Mouse (Mus musculus): Measurements from ENCODE around the gene Galntl5.
"Not testable (repeated sequence)": the region's sequence is repeated elsewhere in the genome, so short reads cannot be mapped to it uniquely, and the experiment has no call there.

Galntl5 gene

DNA sequence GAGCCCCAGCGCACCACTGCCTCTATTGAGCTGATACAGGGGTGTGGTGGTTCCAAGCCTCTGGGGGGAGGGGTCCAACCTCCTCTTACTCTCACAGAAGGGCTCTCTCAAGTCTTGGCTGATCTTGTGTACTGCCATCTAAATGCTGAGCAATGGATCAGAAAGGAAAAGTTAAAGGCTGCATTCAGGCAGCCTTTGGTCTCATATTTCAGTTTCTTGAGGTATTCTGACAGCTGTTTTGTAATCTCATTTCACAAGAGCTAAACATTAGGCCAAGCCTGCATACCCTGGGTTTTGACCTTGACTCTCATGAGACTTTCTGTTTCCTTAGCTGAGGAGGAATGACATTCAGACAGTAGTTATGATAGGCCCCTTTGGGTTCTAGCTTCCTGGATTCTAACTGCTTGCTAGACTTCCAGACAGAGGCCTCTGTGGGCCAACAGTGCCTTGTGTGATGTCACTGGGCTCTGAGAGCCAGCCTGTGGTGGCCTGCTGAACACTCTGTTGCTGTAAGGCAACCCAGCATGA is at the start of gene Galntl5:
Galntl5 (plus strand) TSS at position 457 of the 528 bp plus-strand sequence.
- DNase-seq = no peak

DNA sequence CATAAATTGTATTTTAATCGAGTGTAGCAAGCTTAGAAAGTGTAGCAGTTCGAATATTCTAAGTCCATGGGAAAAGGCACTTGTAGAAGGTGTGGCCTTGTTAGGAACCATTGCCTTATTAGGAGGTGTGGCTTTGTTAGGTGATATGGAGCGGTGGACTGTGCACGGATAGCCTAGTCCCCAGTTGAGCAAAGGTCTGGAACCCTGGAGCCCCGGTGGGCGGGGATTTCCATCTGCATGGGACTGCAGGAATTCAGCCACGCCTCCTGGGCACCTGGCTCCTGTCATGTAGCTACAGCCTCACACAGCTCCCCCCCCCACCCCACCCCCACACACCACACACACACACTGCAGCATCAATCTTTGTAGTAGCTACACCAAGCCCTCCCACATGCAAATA is 34.6 kb upstream of the Galntl5 start:
- no peak for DNase-seq

DNA sequence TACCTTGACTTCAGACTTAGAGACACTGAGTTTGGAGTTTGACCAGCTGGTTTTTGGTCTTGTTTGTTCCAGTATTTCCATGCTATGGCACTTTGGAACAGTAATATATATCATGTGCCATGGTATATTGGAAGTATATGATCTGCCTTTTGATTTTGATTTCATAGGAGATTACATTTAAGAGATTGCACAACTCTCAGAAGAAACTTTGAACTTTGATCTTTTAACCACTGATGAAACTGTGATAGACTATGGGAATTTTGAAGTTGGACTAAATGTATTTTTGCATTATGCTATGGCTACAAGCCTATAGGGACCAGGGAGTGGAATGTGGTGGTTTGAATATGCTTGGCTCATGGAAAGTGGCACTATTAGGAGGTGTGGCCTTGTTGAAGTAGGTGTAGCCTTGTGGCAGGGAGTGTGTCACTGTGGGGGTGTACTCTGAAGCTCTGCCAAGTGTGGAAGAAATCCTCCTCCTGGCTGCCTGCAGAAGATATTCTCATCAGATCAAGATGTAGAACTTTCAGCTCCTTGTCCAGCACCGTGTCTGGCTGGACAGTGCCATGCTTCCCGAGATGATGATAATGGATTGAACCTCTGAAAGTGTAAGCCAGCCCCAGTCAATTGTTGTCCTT is 31.8 kb upstream of the Galntl5 start:
- no peak for DNase-seq

DNA sequence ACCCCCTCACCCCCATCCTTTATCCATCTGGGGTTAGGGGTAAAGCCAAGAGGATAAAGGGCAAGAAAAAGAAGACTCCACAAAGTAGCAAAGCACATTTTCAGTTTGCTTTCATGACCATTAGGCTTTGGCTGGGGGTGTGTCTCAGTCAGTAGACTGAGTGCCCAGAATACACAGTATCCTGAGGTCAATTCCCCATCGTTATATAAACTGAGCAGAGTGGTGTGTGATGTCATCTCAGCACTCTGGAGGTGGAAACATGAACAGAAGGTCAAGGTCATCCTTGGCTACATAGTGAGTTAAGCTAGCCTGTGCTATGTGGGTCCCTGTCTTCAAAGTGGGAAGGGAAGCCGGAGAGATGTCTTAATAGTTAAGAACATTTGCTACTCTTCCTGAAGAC is 27.8 kb upstream of the Galntl5 start:
- no peak for DNase-seq

DNA sequence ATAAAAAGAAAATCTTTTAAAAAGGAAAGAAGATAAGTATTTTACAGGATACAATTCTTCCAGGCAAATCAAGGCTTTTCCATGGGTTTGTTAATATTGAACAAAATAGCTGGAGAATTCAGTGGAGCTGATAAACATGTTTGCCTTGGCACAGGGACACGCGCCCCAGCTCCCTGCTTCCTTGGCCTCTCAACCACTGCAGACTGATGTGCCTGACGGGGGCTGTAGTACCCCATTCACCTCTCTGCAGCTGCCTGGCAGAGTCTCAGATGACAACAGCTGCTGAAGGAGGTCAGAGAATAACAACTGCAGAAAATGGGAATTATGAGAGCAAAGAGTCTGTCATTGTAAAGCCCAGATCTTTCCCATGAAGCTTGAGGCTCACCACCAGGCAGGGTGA is 27.3 kb upstream of the Galntl5 start:
- no peak for DNase-seq

DNA sequence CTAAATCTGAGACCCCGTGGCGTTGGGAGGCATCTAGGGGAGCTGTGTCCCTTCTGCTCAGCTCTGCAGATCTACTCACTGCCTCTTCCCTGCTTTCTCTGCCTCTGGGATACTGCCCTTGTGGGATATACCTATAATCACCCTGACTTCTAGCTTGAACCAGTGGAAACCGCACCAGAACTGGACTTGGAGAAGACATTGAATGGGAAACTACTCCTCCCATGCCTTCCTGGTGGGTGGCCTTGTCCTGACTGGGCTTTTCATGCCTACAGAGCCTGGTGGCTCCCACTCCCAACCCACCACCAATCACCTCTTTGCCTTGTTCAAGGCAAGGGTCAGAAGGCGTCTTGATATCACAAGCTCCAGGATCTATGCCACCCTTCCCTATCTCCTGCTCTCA is 26.4 kb upstream of the Galntl5 start:
- DNase-seq = no peak

DNA sequence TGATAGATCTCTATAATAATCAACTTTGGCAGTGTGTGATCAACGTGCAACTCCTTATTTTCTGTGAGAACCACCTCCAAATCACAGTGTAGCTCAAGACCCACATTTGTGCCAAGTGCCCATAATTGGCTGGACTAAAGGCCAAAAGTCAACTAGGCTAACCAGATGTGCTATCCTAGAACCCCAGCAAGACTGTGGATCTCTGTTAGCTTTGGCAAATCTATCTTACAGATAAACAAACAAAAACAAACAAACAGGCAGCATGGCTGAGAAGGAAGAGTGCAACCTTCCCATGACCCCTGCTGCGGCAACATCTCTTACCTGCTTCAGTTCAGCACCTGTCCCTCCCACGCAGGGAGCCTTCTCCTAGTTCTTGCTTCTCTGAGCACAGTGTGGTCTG is 25.9 kb upstream of the Galntl5 start:
- DNase-seq = no peak

DNA sequence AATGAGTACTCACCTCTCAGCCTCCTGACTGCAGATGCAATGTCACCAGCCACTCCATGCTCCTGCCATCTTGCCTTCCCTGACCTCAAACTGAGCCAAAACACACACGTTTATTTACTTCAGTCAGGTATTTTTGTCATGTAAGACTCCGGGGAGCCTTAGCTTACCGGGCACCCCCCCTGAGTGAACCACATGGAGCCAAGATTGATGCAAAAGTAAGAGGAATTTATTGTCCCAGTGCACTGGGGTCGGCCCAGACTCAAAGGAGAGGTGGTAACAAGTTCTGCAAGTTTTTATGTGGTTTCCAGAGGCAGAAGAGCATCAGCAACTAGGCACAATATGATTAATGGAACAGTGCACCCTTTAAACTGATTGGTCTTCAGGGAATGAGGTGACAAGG is 24.1 kb upstream of the Galntl5 start:
- DNase-seq = no peak

DNA sequence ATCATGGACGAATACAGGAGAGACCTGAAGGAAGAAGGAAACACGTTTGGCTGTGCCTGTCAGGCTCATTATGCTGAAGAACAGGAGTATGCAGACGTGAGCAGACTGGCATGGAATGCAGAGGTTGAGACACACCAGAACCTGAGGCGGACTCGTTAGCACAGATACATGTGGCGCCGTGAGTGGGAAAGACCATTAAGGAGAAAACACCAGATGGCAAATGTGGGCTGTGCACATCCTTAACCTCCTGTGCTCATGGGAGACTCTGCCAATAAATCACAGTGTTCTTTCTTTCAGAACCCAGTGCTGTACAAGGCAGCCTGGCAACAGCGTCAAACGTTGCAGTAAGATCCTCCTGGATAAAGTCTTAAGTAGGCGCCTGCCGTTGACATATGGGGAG is 20.7 kb upstream of the Galntl5 start:
- DNase-seq = no peak

DNA sequence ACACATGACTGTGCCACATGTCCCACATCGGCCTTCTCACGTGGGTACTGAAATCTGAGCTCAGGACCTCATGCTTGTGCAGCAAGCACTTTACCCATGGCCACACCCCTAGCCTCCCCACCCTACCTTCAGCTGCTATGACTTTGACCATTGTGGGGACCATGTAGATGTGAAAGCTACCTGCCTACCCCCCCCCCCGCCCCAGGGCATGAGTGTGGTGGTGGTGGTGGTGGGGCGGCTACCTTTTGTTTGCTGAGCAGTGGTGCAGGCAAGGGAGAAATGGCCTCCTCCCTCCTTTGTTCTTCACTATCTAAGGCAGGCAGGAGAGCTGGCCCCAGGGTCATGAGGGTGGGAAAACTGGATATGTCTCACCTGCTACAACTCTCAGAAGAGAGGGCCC is 18.3 kb upstream of the Galntl5 start:
- DNase-seq = no peak

DNA sequence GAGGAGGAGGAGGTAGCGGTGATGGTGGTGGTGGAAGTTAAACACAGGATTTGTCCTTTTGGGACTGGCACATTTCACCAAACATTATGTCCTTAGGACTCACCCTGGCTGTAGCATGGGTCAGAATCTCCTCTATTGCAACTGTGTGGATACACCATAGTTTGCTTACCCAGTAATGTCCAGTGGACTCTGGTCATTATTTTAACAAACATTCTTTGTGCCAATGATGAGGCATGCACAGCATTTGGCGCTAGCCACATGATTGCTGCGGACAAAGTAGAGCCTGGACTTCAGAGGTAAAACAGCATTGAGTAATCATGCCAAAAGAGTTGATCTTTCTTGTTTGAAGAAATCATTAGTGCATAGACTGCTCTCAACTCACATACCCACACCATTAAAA is 17.3 kb upstream of the Galntl5 start:
- DNase-seq = no peak

DNA sequence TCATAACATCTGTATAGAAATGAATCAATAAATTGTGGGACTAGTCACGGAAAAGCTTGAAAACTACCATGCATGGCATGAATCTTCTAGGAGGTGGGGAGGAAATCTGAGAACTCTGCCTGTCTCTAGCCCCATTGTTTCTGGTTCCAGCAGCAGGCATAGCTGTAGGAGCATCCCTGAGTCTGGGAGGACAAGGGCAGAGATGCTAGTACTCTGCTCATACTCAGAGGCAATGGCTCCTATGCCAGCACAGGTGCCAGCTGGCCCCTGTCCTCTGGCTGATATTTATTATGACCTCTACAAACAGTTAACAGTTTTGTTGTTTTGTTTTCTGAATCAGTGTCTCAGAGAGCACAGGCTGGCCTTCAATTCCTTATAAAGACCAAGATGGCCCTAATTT is 16.9 kb upstream of the Galntl5 start:
- no peak for DNase-seq

DNA sequence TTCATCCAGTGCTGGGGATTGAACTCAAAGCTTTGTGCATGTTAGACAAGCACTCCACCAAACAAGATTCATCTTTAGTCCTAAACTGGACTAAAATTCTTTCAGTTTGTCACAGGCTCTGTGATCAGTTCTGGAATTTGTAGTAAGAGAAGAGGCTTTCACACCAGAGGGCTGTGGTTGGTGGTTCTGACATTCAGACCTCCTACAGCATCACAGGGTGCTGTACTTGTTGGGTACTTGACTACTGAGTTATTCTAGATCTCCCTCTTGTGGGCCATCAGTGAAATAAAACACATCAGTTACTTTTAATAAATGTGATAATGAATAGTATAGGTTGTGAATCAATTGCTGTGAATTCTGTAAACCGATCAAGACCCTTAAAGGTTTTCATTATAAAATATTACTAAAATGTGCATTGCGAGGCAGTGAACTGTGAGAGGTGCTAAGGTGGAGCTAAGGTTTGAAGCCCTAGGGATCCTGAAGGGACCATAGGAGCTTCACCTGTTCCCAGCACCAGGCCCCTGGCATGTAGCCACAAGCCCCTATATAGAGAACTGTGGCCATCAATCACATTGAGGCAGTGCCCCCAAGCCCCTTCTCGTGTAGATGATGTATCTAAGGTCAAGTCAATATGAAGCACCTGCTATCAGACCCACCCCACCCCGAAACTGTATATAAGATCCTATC is 16.0 kb upstream of the Galntl5 start:
- no peak for DNase-seq

DNA sequence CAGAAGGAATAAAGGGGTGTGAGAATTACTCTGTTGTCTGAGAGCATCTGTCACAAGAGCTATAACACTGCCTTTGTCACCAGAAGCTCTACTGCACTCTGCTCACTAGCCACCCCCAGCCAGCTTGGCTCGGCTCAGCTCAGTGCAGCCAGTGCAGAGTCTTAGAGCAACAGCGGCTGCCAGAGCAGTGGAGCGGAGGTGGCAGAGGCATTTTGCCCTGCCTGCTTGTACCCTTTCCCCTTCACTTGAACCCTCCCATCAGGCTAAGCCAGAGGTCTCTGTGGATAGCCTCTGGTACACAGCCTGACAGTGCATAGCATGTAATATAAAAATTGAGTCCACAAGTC is 15.5 kb upstream of the Galntl5 start:
- no peak for DNase-seq

DNA sequence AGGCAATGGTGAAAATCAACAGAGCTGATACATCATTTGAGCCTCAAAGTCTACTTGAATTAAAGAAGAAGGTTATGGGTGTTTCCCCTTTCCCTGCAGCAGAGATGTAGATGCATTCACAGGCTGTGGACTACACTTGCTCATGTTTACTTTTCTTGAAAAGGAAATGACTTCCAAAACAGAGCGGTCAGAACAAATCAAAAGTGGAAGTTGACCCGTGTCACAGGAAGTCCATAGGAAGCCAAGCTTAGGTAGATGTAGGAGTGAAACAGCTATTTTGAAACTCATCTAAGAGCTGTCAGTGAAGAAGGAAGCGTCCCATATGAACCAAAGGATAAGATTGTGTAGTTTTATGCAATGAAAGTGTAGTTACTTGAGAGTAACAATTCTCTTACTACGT is 14.6 kb upstream of the Galntl5 start:
- no peak for DNase-seq

DNA sequence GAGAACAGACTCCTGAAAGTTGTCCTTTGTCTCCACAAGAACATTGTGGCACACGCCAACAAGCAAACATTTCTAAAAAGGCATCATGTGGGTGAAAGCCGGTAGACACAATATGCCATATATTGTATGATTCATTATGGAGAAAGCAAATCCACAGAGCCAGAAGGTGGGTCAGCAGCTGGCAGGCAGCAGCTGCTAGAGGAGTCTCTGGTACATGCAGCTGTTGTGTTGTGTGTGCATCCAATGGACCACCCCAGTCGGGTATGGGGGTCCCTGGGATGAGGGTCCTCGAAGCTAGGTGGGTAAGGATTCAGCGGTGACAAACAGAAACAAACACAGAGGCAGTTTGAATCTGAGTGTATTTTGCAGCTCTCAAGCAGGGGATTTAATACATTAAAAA is 3.3 kb upstream of the Galntl5 start:
- not testable (repeated sequence) for DNase-seq

DNA sequence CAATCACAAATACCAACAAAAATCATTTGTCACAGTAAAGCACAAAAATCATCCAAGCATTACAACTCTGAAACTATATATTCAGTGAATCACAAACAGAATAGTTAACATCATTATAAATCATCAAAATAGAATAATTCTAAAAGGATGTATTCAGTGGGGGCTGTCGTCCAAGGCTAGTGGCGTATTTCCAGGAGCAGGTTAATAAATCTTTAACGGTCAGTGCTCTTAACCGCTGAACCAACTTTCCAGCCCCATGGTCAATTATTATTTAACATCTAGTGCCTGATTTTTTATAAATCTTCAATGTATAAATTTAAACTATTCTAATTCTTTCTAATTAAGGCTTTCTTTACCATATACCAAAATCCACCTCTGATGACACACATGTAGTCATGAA is 2.7 kb upstream of the Galntl5 start:
- DNase-seq = not testable (repeated sequence)

DNA sequence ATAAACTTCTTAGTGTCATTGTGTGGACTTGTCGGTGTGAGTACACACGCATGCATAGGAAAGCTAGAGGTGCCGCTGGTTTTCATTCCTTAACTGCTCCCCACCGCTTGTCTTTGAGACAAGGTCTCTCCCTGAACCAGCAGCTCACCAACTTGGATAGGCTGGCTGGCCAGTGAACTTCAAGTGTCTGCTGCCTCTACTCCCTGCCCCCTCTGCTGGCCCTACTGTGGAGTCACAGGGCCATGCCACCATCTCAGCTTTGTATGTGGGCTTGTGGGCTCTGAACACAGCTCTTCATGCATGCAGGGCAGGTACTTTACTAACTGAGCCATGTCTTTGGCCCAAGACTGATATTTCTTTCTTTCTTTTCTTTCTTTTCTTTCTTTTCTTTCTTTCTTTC is 2.0 kb upstream of the Galntl5 start:
- no peak for DNase-seq

DNA sequence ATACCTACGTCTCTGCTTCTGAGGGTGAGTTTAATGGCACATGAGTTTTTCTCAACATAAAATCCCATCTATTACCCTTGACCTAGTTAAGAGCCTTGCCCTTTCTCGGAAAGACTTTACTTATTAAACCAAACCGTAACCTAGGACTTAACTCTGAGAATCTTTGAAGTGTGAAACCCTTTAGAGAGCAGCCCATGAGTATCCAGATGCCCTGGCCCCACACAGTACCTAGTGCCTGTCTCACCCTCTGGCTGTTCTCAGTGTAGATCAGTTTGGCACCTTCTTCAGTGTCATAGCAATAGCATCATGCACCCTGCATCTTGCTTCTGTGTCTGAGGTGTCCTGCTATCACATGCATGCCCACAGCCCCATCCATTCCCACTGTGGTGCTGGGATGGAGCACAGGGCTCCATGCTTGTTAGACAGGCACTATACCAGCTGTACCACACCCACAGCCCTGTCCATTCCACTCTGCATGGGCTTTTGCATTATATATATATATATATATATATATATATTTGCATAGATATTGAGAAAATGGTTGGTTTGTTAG is 1.2 kb upstream of the Galntl5 start:
- no peak for DNase-seq

DNA sequence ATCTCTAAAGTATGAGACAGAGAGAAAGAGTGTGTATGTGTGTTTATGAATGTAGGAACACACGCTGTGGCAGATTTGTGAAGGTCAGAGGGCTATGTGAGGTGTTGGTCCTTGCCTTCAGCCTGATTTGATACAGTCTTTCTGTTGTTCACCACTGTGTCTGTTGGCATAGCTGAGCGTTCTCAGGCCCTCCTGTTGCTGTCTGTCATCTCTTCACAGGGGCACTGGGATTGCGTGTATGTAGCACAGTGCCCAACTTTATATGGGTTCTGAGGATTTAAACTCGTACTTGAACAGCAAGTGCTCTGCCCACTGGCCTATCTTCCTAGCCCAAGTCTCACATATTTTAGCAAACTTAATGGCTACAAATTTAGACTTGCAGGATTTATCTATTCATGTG is 2.3 kb downstream of the Galntl5 start:
- no peak for DNase-seq

DNA sequence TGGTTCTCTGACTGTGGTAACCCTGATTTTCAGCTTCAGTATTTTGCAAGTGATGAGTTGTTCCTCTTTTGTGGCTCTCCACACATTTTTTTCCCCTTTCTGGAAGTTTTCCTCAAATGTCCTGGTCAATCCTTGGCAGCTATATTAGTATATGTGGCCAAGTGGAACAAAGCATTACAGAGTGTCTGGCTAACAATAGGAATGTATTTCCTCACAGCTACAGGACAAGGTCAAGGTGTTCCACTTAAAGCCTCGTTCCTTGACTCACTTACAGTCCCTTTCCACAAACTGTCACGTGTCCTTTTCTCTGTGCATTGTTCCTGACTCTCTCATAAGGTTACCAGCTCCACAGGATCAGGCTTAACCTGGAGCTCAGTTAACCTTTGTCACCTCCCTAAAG is 3.3 kb downstream of the Galntl5 start:
- DNase-seq = no peak

DNA sequence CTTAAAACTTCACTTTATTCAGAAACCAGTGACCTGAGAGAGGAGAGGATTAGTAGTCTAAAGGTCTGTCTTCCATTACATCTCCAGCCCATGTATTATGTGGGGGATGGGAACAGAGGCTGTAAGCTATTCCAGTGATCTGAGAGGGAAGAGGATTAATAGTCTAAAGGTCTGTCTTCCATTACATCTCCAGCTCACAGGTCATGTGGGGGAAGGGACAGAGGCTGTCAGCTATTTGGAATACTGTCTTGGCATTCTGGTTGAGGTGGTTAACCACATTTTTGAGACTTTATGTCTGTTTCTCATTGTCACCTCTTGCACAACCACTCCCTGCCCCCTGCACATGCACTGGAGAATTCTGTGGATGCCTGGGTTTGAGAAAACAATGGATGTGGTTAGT is 6.5 kb downstream of the Galntl5 start:
- no peak for DNase-seq

DNA sequence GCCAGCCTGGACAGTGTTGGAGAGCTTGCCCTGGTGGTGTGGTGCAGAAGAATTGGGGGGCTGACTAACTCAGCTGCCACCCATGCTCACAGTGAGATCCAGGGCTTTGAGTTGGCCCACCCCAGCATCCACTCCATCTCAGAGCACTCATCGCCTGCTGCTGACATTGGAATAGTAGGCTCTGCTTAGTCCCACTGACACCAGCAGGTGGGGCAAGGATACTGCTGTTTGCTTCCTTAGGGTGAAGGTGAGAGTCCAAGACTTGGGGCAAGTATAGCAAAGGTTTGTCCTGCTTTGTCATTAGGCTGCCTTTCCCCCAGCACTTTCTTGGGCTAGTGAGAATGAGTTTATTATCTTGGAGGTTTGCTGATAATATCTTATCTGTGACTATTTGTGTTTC is 7.5 kb downstream of the Galntl5 start:
- DNase-seq = peak; percentile 10 to 11

DNA sequence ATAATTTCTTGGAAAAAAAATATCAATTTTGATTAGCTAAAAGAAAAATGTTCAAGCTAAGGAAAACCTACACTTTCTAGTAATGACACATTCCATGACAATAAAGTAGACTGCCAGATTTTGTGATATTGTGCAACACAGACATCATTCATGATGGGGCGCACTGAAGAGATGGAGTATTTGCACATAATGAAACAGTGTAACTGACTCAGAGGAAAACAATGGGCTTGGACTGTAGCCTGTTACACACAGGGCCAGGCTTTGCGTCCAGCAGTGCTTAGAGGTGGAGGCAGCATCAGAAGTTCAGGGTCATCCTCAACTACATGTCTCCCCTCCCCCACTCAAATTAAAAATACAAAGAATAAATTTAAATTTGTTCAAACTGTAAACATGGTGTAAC is 9.3 kb downstream of the Galntl5 start:
- DNase-seq = no peak

DNA sequence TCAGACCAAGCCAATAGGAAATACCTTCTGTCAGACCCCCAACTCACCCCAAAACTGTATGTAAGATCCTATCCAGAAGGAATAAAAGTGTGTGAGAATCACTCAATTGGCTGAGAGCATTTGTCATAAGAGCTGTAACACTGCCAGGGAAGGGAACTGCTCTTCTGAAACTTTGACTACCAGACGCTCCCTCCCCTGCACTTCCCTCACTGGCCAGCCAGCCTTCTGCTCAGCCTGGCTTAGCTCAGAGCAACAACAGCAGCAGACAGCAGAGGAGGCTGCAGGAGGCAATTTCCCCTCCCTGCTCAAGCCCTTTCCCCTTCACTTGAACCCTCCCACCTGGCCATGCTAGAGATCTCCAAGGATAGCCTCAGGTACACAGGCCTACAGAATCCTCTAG is 30.6 kb downstream of the Galntl5 start:
- DNase-seq = no peak
